Mouse (Mus musculus) activated CD4-positive, CD25-positive, alpha-beta regulatory T cell, adult 4 months (primary cell): ENCODE measurements at regions not wholly inside any gene's neighbourhood (a gene's known extent, or its start where the extent isn't known, plus 50 kb on each side); places are given as distances from the start of the nearest gene placed in this dataset.

Experiments used
- ATAC-seq: one replicate; pipeline ENCODE4 v1.8.0; 2017

DNA sequence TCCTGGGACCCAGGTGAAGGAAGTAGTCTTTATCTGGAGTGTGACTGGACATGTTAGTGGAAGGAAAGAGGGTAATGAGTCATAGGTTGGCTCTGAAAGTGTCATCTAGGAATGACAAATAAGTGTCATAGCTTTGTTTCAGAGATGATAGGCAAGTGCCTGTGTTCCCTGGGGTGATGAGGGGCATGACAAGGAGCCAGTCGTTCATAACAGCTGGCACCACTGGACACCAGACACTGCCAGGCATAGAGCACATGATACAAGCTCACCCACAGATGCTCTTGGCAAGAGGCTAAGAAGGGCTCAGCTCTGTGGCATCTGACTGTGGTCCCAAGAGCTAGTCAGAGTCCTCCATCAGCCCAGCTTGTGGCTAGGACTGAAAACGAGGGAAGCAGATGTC, 171.0 kb downstream of the Rab11fip4 start:
- no peak for ATAC-seq

DNA sequence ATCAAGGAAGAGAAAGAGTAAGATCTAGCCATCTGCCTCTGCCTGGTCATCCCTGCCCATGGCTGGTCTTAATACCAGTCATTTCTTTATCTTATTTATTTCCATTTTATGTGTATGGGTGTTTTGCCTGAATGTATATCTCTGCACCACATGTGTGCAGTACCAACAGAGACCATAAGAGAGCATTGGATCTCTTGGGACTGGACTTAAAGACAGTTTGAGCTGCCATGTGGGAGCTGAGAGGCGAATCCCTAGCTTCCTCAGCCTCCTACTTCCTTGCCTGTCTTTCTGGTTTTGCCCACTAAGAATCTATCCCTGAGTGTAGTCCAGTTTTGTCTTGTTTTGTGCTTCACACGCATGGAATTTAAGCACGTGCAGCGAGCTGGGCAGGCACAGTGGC, 169.5 kb downstream of the Rab11fip4 start:
- no peak for ATAC-seq

DNA sequence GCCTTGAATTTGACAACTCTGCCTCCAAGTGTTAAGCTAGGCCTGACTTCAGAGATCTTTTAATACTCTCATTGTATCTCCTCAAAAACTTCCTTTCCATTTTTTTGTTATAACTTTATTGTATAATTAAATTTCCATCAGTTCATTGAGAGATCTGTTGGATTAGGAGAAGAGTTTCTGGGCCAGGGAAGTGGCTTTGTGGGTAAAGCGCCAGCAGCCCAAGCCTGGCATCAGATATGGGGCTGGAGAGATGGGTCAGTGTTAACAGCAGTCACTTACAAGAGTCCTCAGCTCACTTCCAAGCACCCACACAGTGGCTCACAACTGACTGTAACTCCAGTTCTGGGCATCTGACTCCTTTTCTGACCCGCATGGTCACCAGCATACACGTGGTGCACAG, 167.3 kb downstream of the Rab11fip4 start:
- ATAC-seq: no peak

DNA sequence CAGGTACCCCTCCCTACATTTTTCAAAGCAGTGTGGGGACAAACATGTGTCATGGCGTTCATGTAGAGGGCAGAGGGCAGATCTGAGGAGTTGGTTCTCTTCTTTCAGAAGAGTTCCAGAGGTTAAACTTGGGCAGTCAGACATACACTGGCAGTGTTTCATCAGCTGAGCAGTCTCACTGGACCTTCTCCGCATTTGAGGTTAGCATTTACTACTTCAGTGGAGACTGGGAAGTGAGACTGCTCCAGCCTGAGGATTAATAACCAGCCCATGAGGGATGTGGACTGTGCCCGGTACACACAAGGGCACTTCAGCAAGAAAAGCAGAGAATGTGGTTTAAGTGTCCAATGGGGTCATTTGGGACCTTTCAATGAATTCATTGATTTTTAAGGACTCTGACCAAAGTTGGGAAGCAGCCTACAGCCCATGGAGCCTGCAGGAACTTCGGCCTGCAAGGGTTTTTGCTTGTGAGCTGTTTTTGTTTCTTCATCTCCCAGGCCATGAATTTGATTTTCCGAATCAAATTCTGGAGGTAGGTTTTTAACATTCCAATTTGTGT, 166.6 kb downstream of the Rab11fip4 start:
- no peak for ATAC-seq

DNA sequence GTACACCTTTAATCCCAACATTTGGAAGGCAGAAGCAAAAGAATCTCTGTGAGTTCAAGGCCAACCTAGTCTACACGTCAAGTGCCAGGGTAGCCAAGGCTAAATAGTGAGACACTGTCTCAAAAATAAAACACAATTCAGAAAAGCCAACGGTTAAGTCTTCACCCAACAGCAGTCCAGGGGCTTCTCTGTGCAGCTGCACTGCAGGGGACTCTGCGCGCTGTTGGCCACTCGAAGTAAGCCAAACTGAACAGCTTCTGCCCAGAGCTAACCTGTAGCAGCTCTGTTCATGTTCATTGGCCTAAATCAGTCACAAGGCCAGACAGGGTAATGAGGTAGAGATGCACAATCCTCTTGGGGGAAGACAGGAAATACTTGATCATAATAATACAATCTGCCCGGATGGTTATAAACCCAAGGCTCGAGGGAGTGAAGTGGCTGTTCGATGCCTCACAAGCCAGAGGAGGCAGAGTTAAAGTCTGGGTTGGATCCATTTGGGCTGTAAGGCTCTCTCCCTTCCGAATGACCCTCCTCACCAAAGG, 165.4 kb downstream of the Rab11fip4 start:
- no peak for ATAC-seq

DNA sequence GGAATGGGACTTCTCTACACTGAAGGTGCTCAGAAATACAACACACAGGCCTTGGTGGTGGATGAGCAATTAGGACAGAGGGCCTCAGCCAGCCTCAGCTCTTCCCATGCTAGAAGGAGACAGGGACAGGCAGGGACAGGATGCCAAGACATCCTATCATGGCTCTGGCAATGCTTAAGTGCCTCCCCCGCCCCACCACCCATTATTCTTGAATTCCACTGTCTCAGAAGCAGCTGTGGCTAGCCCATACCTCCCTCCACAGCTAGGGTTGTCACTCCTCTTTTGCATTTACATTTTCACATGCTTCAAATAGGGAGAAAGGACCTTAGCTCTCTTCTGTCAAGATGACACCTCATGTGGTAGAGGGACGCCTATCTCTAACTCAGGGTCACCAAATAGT, 162.5 kb downstream of the Rab11fip4 start:
- no peak for ATAC-seq

DNA sequence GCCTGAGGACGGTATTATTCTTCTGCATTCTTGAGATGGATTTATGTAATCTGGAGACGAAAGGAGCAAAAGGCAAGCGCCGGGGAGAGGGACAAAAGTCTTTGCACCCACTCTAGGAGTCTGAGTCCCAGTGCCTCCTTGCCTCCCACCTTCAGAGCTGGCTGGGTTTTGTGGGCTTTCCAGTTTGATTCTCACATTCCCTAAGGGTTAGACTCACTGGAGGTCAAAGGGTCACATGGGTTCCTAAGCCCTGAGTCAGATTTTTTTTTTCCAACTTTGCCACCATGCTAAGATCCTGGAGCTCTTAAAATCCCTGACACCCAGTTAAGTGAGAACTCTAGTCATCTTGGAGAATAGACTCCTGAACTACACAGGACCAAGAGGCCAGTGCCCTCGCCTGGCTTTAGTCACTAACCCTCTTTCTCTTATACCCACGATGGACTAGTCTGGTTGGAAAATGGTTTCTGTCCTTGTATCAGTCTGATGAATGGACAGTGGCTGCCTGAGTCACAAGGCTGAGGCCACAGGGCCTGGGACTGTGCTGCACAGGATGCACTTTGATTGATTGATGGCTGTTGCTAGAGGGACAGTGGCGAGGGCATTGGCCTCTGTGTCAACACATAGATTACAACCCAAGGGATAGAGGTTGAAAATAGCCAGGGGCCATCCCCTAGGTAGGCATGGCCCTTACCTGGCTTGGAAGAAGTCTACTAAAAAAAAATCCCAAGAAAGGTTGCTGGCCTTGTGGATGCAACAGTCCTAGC, 161.9 kb downstream of the Rab11fip4 start:
- ATAC-seq: no peak

DNA sequence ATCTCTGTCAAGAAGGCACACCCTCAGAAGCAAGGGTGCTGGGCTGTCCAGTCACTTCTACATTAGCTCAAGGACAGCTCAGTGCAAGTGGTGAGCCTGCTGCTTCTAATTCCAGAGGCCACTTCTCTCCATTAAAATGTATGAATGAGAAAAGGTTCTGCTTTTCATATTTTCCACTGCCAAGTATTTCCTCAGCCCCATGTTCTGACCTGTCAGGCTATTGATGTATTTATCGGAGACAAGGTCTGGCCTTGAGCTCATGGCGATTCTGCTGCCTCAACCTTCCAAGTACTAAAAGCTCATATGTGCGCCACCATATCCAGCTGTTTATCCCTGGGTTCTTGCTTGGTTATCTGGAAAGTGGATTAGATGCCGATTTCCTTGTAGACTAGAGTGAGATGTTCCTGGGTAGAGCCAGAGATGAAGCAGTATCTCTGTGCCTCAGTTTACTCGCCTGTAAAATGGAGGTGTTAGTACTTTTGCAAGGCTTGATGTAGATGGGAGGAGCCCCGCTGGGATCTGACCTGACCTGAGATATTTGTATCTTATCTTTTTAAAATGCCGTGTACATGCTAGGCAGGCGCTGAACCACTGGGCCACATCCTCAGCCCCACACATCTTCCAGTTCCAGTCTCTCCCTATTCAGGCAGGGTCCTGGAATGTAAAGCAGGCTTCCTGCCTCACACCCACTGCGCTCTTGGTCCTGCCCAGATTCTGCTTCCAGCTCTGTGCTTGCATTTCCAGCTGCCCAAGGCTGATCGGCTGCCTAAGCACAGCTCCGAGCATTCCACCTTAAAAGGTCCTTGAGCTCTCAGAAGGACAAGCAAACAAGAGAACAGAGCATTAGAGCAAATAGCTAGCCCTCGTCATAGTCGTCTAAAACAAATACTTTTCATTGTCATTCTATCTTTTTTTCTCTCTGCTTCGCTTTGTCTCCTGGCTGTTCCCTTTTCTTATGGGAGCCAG, 161.0 kb downstream of the Rab11fip4 start:
- no peak for ATAC-seq

DNA sequence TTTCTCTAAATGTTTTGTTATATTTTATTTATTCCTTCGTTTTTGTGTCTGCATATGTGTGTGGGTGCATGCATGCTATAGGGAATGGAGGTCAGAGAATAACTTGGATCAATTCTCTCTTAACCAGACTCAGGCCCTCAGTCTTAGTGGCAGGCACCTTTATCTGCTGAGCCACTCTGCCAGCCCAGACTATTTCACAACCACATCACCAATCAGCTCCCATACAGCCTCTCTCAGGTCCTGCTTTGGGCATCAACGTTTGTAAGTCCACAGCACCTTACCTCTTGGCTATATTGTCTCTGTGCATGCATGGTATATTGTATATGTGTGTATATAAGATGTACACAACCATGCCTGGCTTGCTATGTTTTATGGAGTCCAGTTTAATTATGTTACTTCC, 159.9 kb downstream of the Rab11fip4 start:
- ATAC-seq: no peak

DNA sequence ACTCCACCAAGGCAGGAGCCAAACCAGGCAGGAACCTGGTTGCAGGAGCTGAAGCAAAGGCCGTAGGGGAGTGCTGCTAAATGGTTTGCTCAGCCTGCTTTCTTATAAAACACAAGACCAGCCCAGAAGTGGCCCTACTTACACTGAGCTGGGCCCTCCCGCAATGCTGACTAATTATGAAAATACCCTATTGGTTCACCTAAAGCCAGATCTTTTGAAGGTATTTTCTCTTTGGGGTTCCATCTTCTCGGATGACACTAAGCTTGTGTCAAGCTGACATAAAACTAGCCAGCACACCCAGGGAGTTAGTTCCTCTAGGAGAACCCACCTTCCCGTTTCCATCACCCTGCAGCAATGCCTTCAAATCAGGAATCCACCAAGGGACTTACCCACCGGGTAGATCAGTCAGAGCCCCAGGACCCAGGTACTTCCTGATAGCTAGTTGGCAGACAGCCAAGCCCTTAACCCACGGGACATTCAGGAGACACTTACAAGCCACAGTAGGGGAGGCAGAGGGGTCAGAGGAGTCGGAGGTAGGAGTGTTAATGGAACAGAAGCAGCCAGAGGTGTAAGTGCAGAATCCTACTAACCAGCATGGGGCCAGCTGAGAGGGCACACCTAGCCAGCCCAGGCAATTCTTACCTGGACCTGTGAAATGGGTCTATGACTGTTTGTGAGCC, 158.9 kb downstream of the Rab11fip4 start:
- no peak for ATAC-seq

DNA sequence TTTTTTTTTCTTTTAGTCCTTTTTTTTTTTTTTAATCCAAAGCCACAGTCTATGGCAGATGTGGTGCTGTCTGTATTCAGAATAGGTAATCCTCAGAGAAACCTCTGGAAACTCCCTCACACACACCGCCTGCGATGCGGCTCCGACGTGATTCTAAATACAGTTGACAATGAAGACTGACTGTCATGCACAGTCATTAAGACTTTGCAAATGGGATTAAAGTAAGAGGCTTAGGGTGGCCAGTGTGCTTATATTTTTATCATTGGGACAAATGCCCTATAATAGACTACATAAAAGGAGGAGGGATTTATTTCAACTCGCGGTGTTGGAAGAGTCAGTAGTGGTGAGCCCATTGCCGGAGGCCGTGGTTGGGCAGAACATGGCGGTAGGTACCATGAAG, 158.1 kb downstream of the Rab11fip4 start:
- ATAC-seq: no peak

DNA sequence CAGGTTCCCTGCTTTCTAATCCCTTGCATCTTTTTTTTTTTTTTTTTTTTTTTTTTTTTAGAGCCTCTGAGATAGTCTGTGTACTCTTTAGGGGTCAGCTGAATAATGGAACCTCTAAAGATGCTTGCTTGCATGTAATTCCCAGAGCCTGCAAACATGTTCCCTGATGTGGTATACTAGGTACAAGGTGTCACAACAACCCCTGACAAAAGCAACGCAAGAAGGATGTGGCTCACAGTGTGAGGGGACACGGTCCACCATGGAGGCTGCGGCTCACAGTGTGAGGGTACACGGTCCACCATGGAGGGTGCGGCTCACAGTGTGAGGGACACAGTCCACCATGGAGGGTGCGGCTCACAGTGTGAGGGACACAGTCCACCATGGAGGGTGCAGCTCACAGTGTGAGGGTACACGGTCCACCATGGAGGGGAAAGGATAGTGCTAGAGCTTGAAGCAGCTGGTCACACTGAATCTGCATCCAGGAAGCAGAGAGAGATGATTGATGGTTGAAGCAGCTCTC, 157.7 kb downstream of the Rab11fip4 start:
- ATAC-seq: no peak

DNA sequence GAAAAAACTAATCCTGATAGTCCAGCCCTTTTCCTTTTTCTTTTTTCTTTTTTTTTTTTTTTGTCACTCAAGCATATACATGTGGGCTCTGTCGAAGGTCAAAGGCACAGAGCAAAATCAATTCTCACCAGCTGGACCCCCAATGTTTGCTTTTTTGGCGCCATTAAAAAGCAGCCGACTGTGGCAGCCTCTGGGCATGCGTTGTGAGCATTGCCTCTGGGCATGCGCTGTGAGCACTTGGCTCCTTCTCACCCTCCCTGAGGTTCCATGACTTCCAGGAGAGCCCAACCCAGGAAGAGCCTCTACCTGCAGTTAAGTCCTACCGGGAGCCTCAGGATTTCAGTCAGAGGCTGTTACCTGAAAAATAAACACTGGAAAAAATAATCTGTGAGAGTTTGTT, 156.8 kb downstream of the Rab11fip4 start:
- ATAC-seq: no peak
